Mouse (Mus musculus) large intestine, adult 2 months (tissue): Measurements from ENCODE around the gene Efhd2. TPM values are rescaled to one million over a fixed set of nuclear protein-coding genes. Genes with fewer than 3 reads are reported as not detected.

Experiments used
- DNase-seq: peaks from one replicate; pipeline ENCODE4 v3.0.0-alpha.2; 2012; ENCODE audit warnings: low read depth, low spot score
- WGBS: fragments of 180-500 bp; shearing (Covaris S2); methylation state at CpG from one replicate; pipeline ENCODE4 v1.1.7; 2018; 5-methylcytosine and 5-hydroxymethylcytosine counted together
- polyA plus RNA-seq: library from polyadenylated mRNA; depleted of rRNA; stranded (reverse); fragments of >200 nt; gene quantifications from 2 replicates; pipeline ENCODE4 v1.2.3, GENCODE M21; 2012; rRNA removed

Gene Efhd2
- polyA plus RNA-seq, 1 experiment = 252 TPM

DNA sequence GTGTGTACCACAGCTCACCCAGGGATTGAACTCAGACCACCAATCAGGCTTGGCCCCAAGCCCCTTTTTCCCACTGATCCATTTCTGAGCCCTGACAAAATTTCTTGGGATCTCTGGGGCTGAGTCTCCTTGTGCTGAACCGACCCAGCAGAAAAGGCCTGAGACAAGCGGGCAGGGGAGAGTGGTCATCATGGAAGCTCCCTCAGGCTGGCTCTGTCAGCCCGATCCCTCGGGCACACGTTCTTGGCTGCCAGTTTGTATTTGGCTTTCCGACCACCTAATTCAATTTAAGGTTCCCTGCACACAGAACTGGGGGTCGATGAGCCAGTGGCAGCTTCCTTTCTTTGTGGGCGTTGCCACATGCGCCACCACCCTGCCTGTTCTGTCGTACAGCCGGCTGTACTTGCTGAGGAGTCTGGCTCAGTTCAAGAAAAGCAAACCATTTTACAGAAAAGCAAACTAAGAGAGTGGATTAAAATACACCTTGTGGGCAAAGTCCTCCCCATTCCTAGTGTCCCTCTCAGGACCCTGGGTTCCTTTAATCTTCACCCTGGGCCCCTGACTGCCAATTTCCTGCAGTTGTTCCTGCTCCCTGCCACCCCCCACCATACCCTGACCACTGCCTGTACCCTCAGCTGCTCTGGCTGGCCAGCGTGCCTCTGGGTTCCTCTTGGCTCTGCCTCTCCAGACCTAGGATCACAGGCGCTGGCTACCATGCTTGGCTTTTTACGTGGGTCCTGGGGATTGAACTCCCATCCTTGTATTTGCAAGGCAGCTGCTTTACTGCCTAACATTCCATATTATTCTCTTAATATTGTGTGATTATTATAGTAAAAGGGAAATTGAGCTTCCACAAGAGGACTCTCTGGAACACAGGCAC, 57.7 kb downstream of the Efhd2 start:
- no peak for DNase-seq
- WGBS = 41% methylated on average over 14 of the region's 14 CpGs

DNA sequence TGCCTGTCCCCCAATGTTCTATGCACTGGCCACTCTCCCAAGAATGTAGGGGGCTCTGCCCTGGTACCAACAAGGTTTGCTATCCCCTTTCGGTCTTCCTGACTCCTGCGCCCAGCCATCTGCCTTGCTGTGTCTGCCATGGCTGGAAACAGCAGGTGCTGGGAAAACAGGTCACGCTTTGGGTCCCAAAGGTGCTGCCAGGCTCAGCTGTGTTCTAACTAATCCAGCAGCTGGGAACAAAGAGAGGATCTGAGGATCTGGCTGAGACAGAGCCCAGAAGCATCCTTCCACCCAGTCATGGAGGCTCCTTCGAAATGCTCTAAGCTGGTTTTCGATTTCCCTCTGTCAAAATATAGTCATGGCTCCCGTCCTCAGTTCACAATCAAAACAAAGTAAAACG, 58.5 kb downstream of the Efhd2 start:
- WGBS = 81% methylated on average over 7 of the region's 7 CpGs

DNA sequence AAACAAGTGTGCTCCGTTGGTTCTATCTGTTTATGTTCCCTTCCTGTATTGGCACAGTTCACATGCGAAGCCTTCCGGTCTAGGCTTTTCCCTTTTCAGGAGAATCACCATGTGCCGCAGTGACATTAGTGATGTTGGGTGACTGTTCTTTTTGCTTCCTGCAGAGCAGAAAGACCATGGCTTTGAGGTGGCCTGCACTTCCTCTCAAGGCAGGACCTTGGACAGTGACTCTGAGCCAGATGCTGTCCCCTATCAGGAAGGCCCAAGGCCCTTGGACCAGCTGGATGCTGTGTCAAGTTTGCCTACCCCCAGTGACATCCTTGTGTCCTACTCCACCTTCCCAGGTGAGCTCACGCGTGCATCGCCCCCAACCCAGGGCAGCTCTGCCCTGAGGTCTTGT, 63.3 kb downstream of the Efhd2 start:
- no peak for DNase-seq
- 97% methylated on average over 7 of the region's 7 CpGs for WGBS

More for the DNA sequence above, 58.5 kb downstream of the Efhd2 start:
- DNase-seq = no peak

DNA sequence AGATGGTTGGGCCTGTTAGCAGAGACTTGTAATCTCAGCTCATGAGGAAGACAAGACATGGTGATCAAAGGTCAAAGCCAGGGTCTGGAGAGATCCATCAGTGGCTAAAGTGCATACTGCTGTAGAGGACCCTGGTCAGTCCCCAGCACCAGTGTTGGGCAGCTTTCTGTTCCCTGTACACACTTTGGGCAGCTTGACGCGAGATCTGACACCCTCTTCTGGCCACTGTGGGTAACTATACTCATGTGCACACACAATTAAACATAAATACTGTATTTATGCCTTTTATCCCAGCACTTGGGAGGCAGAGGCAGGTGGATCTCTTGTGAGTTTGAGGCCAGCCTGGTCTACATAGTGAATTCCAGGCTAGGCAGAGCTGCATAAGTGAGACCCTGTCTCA, 63.7 kb downstream of the Efhd2 start:
- DNase-seq = no peak
- WGBS = 96% methylated on average over 2 of the region's 2 CpGs

DNA sequence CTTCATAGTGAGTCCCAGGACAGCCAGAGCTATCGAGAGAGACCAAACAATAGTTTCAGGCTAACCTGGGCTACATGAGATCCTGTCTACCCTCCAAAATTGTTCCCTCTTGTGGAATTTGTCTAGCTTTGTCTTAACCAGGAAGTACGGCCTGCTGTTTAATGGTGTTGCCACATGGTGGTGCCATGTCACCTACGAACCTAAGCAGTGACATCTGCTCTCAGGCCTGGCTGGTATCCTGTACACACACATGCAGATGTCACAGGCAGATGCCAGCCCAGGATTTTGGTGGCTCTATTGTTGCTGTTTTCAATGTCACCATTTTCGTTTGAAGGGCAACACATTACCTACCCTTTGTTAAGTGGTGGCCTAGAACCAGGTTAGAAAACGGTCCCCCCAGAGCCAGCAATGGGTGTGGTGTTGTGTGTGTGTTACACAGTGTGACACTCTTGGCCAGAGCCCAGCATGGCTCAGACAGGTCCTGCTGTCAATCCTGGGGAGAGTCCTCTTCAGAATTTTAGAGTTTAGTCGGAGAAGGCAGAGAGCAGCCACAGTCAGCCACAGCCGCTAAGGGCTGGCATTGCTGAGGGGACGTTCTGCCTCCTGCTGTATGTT, 64.8 kb downstream of the Efhd2 start:
- DNase-seq = no peak
- 68% methylated on average over 8 of the region's 8 CpGs for WGBS

Other genes starting within 250 kb of the Efhd2 start
- 11.7 and 16.7 TPM in 2 replicates for gene Plekhm2, start 210.0 kb downstream of the Efhd2 start, polyA plus RNA-seq
- gene Rsc1a1, start 189.3 kb downstream of the Efhd2 start, polyA plus RNA-seq = 13.5 and 19.5 TPM in 2 replicates
- gene Ddi2, start 151.5 kb downstream of the Efhd2 start, polyA plus RNA-seq = 12.1 and 22.2 TPM in 2 replicates
- 9.9 and 16.9 TPM in 2 replicates for gene Agmat, start 128.2 kb downstream of the Efhd2 start, polyA plus RNA-seq
- gene Dnajc16, start 84.0 kb downstream of the Efhd2 start, polyA plus RNA-seq = 6.3 and 8.1 TPM in 2 replicates
- 11.8 and 15.5 TPM in 2 replicates for gene Casp9, start 81.3 kb downstream of the Efhd2 start, polyA plus RNA-seq
- 1.7 and 4.1 TPM in 2 replicates for gene Cela2a, start 48.8 kb downstream of the Efhd2 start, polyA plus RNA-seq
- 0.17 and 0.32 TPM in 2 replicates for gene Ctrc, start 28.6 kb downstream of the Efhd2 start, polyA plus RNA-seq
- 0.33 and 0.38 TPM in 2 replicates for gene Fhad1, start 140.2 kb upstream of the Efhd2 start, polyA plus RNA-seq
- 47.2 and 51.4 TPM in 2 replicates for gene Tmem51, start 209.4 kb upstream of the Efhd2 start, polyA plus RNA-seq